Mouse (Mus musculus) forebrain, embryonic 12.5 days (tissue): ENCODE results near the gene Cdh22. TPM values are rescaled to one million over a fixed set of nuclear protein-coding genes. Genes with fewer than 3 reads are reported as not detected.

Experiments used
- ATAC-seq: fragments of 200-750 bp; cut with Nextera tagmentation; 2 replicates; pipeline ENCODE4 v1.8.0; 2017; ENCODE audit warnings: moderate TSS enrichment; ENCODE audit not compliant: low FRiP score
- H3K27ac ChIP-seq: fragments of 300-500 bp; sonication (generic); 2 replicates; pipeline ENCODE4 v1.5.1; 2016; ENCODE audit warnings: mild to moderate bottlenecking
- H3K27me3 ChIP-seq: fragments of 300-500 bp; sonication (generic); 2 replicates; pipeline ENCODE4 v1.6.1; 2016; ENCODE audit warnings: mild to moderate bottlenecking
- H3K36me3 ChIP-seq: fragments of 300-500 bp; sonication (generic); replicated peaks from 2 replicates; pipeline ENCODE4 v1.6.1; 2016; ENCODE audit warnings: mild to moderate bottlenecking
- H3K4me1 ChIP-seq: fragments of 300-500 bp; sonication (generic); 2 replicates; pipeline ENCODE4 v1.6.1; 2016
- H3K4me2 ChIP-seq: fragments of 300-500 bp; sonication (generic); 2 replicates; pipeline ENCODE4 v1.6.1; 2016; ENCODE audit warnings: mild to moderate bottlenecking, moderate library complexity
- H3K4me3 ChIP-seq: fragments of 300-500 bp; sonication (generic); replicated peaks from 2 replicates; pipeline ENCODE4 v1.5.1; 2016; ENCODE audit warnings: mild to moderate bottlenecking
- H3K9ac ChIP-seq: fragments of 300-500 bp; sonication (generic); 2 replicates; pipeline ENCODE4 v1.6.1; 2016; ENCODE audit warnings: mild to moderate bottlenecking
- H3K9me3 ChIP-seq: fragments of 300-500 bp; sonication (generic); 2 replicates; pipeline ENCODE4 v1.6.1; 2016
- WGBS: fragments of 180-500 bp; shearing (Covaris S2); methylation state at CpG from one replicate; pipeline ENCODE4 v1.1.7; 2016; 5-methylcytosine and 5-hydroxymethylcytosine counted together
- polyA plus RNA-seq: library from polyadenylated mRNA; unstranded; fragments of >200 nt; fragmentation: Nextera tagmentation; extraction: Ambion mirVana; gene quantifications from 2 replicates; pipeline ENCODE4 v1.2.1, GENCODE M21; 2016

Cdh22 gene
- polyA plus RNA-seq, 1 experiment from 2014 or later, result 10.6 TPM

GRCm38 (mm10) chr2:165263861-165264260, 29.2 kb upstream of the Cdh22 start:
- no peak overlapping the region for H3K9ac ChIP-seq
- H3K9me3 ChIP-seq, result no peaks in the 10 kb centered on the region
- peaks cover 42% of the 10 kb centered on the region for H3K27me3 ChIP-seq
- H3K27ac ChIP-seq, result no peak overlapping the region
- peak; percentile 44; the same call in 1 of the 2 replicates for ATAC-seq
- H3K4me2 ChIP-seq, result no peak overlapping the region
- no peak overlapping the region for H3K4me3 ChIP-seq
- H3K36me3 ChIP-seq, result no peaks in the 10 kb centered on the region
- WGBS, result 62% methylated on average over 7 of the region's 7 CpGs
- peaks cover 36% of the 10 kb centered on the region for H3K4me1 ChIP-seq

- Histone ChIP-seq H3K36me3 (no peaks in the 10 kb centered on the region), H3K4me3 (no peak overlapping the region), H3K4me1 (peaks cover 48% of the 10 kb centered on the region), H3K4me2 (no peak overlapping the region), H3K27me3 (peaks cover 46% of the 10 kb centered on the region), H3K9ac (no peak overlapping the region), H3K27ac (no peak overlapping the region), H3K9me3 (no peaks in the 10 kb centered on the region)
- ATAC-seq, result no peak
- WGBS, result 68% methylated on average over 18 of the region's 18 CpGs
These were observed 27.8 kb upstream of the Cdh22 start for GRCm38 (mm10) chr2:165262274-165262990.

GRCm38 (mm10) chr2:165259859-165260258, 25.2 kb upstream of the Cdh22 start:
- no peak for ATAC-seq
- no peaks in the 10 kb centered on the region for H3K9me3 ChIP-seq
- H3K36me3 ChIP-seq, result no peaks in the 10 kb centered on the region
- H3K27me3 ChIP-seq, result peaks cover 53% of the 10 kb centered on the region
- WGBS, result 81% methylated on average over 8 of the region's 8 CpGs
- H3K4me2 ChIP-seq, result no peak overlapping the region
- H3K27ac ChIP-seq, result no peak overlapping the region
- no peak overlapping the region for H3K9ac ChIP-seq
- H3K4me1 ChIP-seq, result peaks cover 40% of the 10 kb centered on the region
- no peak overlapping the region for H3K4me3 ChIP-seq

- no peak overlapping the region for H3K27ac ChIP-seq
- H3K4me1 ChIP-seq, result peaks cover 45% of the 10 kb centered on the region
- no peaks in the 10 kb centered on the region for H3K9me3 ChIP-seq
- no peaks in the 10 kb centered on the region for H3K36me3 ChIP-seq
- ATAC-seq, result no peak
- no peak overlapping the region for H3K4me3 ChIP-seq
- WGBS, result 81% methylated on average over 6 of the region's 6 CpGs
- no peak overlapping the region for H3K9ac ChIP-seq
- no peak overlapping the region for H3K4me2 ChIP-seq
- H3K27me3 ChIP-seq, result peaks cover 67% of the 10 kb centered on the region
These were observed 23.7 kb upstream of the Cdh22 start for GRCm38 (mm10) chr2:165258321-165258720.

GRCm38 (mm10) chr2:165257151-165257834, 22.6 kb upstream of the Cdh22 start:
- Histone ChIP-seq H3K9me3 (no peaks in the 10 kb centered on the region), H3K4me1 (peaks cover 40% of the 10 kb centered on the region), H3K9ac (no peak overlapping the region), H3K36me3 (no peaks in the 10 kb centered on the region), H3K27me3 (peaks cover 68% of the 10 kb centered on the region), H3K4me2 (no peak overlapping the region), H3K27ac (no peak overlapping the region), H3K4me3 (no peak overlapping the region)
- 54% methylated on average over 11 of the region's 11 CpGs for WGBS
- no peak for ATAC-seq

GRCm38 (mm10) chr2:165256213-165256612, 21.6 kb upstream of the Cdh22 start:
- Histone ChIP-seq H3K9me3 (no peaks in the 10 kb centered on the region), H3K27me3 (peaks cover 68% of the 10 kb centered on the region), H3K36me3 (no peaks in the 10 kb centered on the region), H3K4me3 (no peak overlapping the region), H3K4me1 (peaks cover 37% of the 10 kb centered on the region), H3K27ac (no peak overlapping the region), H3K9ac (no peak overlapping the region), H3K4me2 (no peak overlapping the region)
- 67% methylated on average over 10 of the region's 10 CpGs for WGBS
- no peak for ATAC-seq

- no peak overlapping the region for H3K9ac ChIP-seq
- 4% methylated on average over 10 of the region's 10 CpGs for WGBS
- peak overlapping the region; percentile 22 for H3K4me2 ChIP-seq
- H3K27ac ChIP-seq, result no peak overlapping the region
- H3K4me3 ChIP-seq, result no peak overlapping the region
- H3K9me3 ChIP-seq, result no peaks in the 10 kb centered on the region
- peaks cover 40% of the 10 kb centered on the region for H3K4me1 ChIP-seq
- H3K27me3 ChIP-seq, result peaks cover 79% of the 10 kb centered on the region
- peak; percentile 84 for ATAC-seq
- H3K36me3 ChIP-seq, result no peaks in the 10 kb centered on the region
These were observed 19.2 kb upstream of the Cdh22 start for GRCm38 (mm10) chr2:165253867-165254266.

GRCm38 (mm10) chr2:165253269-165253668, 18.6 kb upstream of the Cdh22 start:
- no peak overlapping the region for H3K4me2 ChIP-seq
- H3K4me3 ChIP-seq, result no peak overlapping the region
- no peak overlapping the region for H3K27ac ChIP-seq
- peaks cover 38% of the 10 kb centered on the region for H3K4me1 ChIP-seq
- H3K9ac ChIP-seq, result no peak overlapping the region
- no peaks in the 10 kb centered on the region for H3K9me3 ChIP-seq
- H3K36me3 ChIP-seq, result no peaks in the 10 kb centered on the region
- 72% methylated on average over 8 of the region's 8 CpGs for WGBS
- peaks cover 81% of the 10 kb centered on the region for H3K27me3 ChIP-seq
- no peak for ATAC-seq

GRCm38 (mm10) chr2:165252801-165253200, 18.1 kb upstream of the Cdh22 start:
- Histone ChIP-seq H3K4me3 (no peak overlapping the region), H3K9ac (no peak overlapping the region), H3K27me3 (peaks cover 81% of the 10 kb centered on the region), H3K36me3 (no peaks in the 10 kb centered on the region), H3K27ac (no peak overlapping the region), H3K4me2 (no peak overlapping the region), H3K4me1 (peaks cover 34% of the 10 kb centered on the region), H3K9me3 (no peaks in the 10 kb centered on the region)
- no peak for ATAC-seq
- 54% methylated on average over 9 of the region's 9 CpGs for WGBS

- Histone ChIP-seq H3K9me3 (no peaks in the 10 kb centered on the region), H3K4me3 (no peak overlapping the region), H3K27me3 (peaks cover 85% of the 10 kb centered on the region), H3K9ac (no peak overlapping the region), H3K4me1 (peaks cover 30% of the 10 kb centered on the region), H3K36me3 (no peaks in the 10 kb centered on the region), H3K4me2 (no peak overlapping the region), H3K27ac (no peak overlapping the region)
- ATAC-seq, result no peak
- 66% methylated on average over 8 of the region's 8 CpGs for WGBS
These were observed 17.7 kb upstream of the Cdh22 start for GRCm38 (mm10) chr2:165252381-165252780.

- ATAC-seq, result no peak
- Histone ChIP-seq H3K4me1 (peaks cover 39% of the 10 kb centered on the region), H3K9ac (no peak overlapping the region), H3K36me3 (no peaks in the 10 kb centered on the region), H3K27ac (no peak overlapping the region), H3K4me3 (no peak overlapping the region), H3K4me2 (no peak overlapping the region), H3K9me3 (no peaks in the 10 kb centered on the region), H3K27me3 (peaks cover 93% of the 10 kb centered on the region)
- 72% methylated on average over 1 of the region's 1 CpGs for WGBS
These were observed 16.2 kb upstream of the Cdh22 start for GRCm38 (mm10) chr2:165250903-165251302.

GRCm38 (mm10) chr2:165248967-165249366, 14.3 kb upstream of the Cdh22 start:
- H3K9me3 ChIP-seq, result no peaks in the 10 kb centered on the region
- 0 out of 2 replicates have a peak, but pooled peaks have one; percentile 25 for ATAC-seq
- H3K27ac ChIP-seq, result no peak overlapping the region
- H3K4me1 ChIP-seq, result peaks cover 31% of the 10 kb centered on the region
- H3K9ac ChIP-seq, result no peak overlapping the region
- H3K36me3 ChIP-seq, result no peaks in the 10 kb centered on the region
- H3K27me3 ChIP-seq, result peaks cover 93% of the 10 kb centered on the region
- H3K4me3 ChIP-seq, result no peak overlapping the region
- no peak overlapping the region for H3K4me2 ChIP-seq
- WGBS, result 6% methylated on average over 3 of the region's 3 CpGs

GRCm38 (mm10) chr2:165246349-165246748, 11.7 kb upstream of the Cdh22 start:
- Histone ChIP-seq H3K9ac (no peak overlapping the region), H3K27me3 (peaks cover 92% of the 10 kb centered on the region), H3K27ac (no peak overlapping the region), H3K36me3 (no peaks in the 10 kb centered on the region), H3K9me3 (no peaks in the 10 kb centered on the region), H3K4me1 (peaks cover 39% of the 10 kb centered on the region), H3K4me3 (no peak overlapping the region), H3K4me2 (no peak overlapping the region)
- no peak for ATAC-seq
- 12% methylated on average over 11 of the region's 11 CpGs for WGBS
